17 mouse cellular contexts compared by ENCODE assay signal in the genomic region with DNA sequence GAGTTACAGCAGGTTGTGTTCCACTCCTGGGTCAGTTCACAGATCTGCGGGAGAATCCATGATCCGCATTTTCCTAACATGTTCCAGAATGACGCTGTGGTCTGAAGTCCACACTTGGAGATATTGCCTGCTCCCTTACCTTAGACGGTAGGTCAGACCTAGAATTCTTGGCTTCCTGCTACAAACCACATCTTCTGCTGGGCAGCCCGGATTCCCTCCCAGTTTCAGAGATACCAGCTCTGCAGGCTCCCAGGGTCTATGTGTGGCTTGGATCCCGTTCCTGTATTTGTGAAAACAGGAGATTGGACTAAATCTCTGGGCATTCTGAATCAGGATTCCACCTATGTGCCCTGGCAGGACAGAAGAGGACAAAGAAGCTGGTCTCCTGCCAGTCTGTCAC.
"Had no signal": no experiment of that assay in that cellular context is flagged by ENCODE, and none has a peak within 500 bp of the region (broad histone marks: within the 10 kb centered on the region; RNA-seq: fewer than 3 reads in every experiment).

No protein-coding gene starts in this region.

- H3K9me3 ChIP-seq: lung, embryonic 15.5 days; midbrain, embryonic 13.5 days; midbrain, embryonic 15.5 days; neural tube, embryonic 12.5 days; stomach, embryonic 15.5 days had no signal

- H3K27ac ChIP-seq: lung, embryonic 15.5 days; macrophage; midbrain, embryonic 13.5 days; midbrain, embryonic 15.5 days; neural tube, embryonic 12.5 days; stomach, embryonic 15.5 days; stomach, postnatal 0 days had no signal

- ATAC-seq: lung, postnatal 0 days; midbrain, embryonic 13.5 days; midbrain, embryonic 15.5 days had no signal

- H3K4me3 ChIP-seq: lung, embryonic 15.5 days; megakaryocyte, embryonic 14.5 days; midbrain, embryonic 13.5 days; midbrain, embryonic 15.5 days; neural tube, embryonic 12.5 days; stomach, embryonic 15.5 days had no signal

- H3K4me2 ChIP-seq: lung, embryonic 15.5 days; midbrain, embryonic 11.5 days; midbrain, embryonic 13.5 days; midbrain, embryonic 15.5 days; neural tube, embryonic 12.5 days; stomach, embryonic 15.5 days had no signal

- H3K27me3 ChIP-seq: lung, embryonic 15.5 days; midbrain, embryonic 13.5 days; midbrain, embryonic 15.5 days; neural tube, embryonic 12.5 days; stomach, embryonic 15.5 days had no signal

- H3K9ac ChIP-seq: lung, embryonic 15.5 days; midbrain, embryonic 13.5 days; midbrain, embryonic 15.5 days; neural tube, embryonic 12.5 days; stomach, embryonic 15.5 days had no signal

- H3K36me3 ChIP-seq: lung, embryonic 15.5 days; midbrain, embryonic 13.5 days; midbrain, embryonic 15.5 days; neural tube, embryonic 12.5 days; stomach, embryonic 15.5 days had no signal

- H3K4me1 ChIP-seq: lung, embryonic 15.5 days; megakaryocyte, embryonic 14.5 days; midbrain, embryonic 13.5 days; midbrain, embryonic 15.5 days; neural tube, embryonic 12.5 days; stomach, embryonic 15.5 days had no signal

- DNase-seq: lung, adult 2 months; lung, postnatal 14 days; lung, postnatal 36 days; right cerebral cortex, postnatal 14 days; thymus, adult 2 months; thymus, postnatal 25 days; thymus, postnatal 4 days had no signal
